In genomic region chr5:34513466-34514217, GRCm38 (mm10) we compare ENCODE assay signal across 8 mouse cellular contexts. TPM values are rescaled to one million over a fixed set of nuclear protein-coding genes. Genes with fewer than 3 reads are reported as not detected.
A peak's percentile ranks its signal among the peaks of the same experiment; 100 is the strongest.
DNase-seq lines count a peak whose midpoint lies in the region; ATAC-seq and TF ChIP-seq lines count a peak whose summit lies in the region.

Tnip2 (minus strand) TSS chr5:34513991.

- H3K9ac ChIP-seq in heart, embryonic 15.5 days, result peak within 1 kb of the TSS; percentile 81
- peak within 1 kb of the TSS; percentile 62 for H3K9ac ChIP-seq in liver, embryonic 14.5 days (replicated peaks)
- peak within 1 kb of the TSS; percentile 69 for H3K9ac ChIP-seq in neural tube, embryonic 11.5 days (ENCODE audit: low read length)
- peak within 1 kb of the TSS; percentile 91 for H3K9ac ChIP-seq in stomach, postnatal 0 days (ENCODE audit: low read length)

- peak within 1 kb of the TSS; percentile 82 for H3K27ac ChIP-seq in forebrain, embryonic 10.5 days
- peak within 1 kb of the TSS; percentile 68 for H3K27ac ChIP-seq in heart, embryonic 15.5 days
- no peak within 1 kb of the TSS for H3K27ac ChIP-seq in liver, embryonic 14.5 days
- H3K27ac ChIP-seq in neural tube, embryonic 11.5 days (ENCODE audit: low read depth, low read length), result no peak within 1 kb of the TSS
- H3K27ac ChIP-seq in stomach, postnatal 0 days (replicated peaks), result peak within 1 kb of the TSS; percentile 85

- peak; percentile 91 for DNase-seq in c-Kit-negative CD71-positive TER-119-positive erythroid progenitor cells, embryonic 14.5 days (ENCODE audit: low read depth, low spot score)
- peak; percentile 93 for DNase-seq in forebrain, embryonic 10.5 days (ENCODE audit: extremely low spot score, low spot score)
- DNase-seq in kidney, postnatal 25 days, result peak; percentile 98 to 99
- peak; percentile 88 to 90 (median 88) for DNase-seq in liver, embryonic 14.5 days (ENCODE audit: low read depth in 3 of 3, low spot score in 3 of 3)
- DNase-seq in neural tube, embryonic 11.5 days (ENCODE audit: low spot score), result peak; percentile 94
- DNase-seq in stomach, postnatal 0 days (ENCODE audit: low spot score), result peak; percentile 99

- ATAC-seq in CD4-positive, CD25-positive, alpha-beta regulatory T cell, adult 4 months, result peak; percentile 95
- peak; percentile 99 for ATAC-seq in heart, embryonic 15.5 days (replicated peaks; ENCODE audit: insufficient number of reproducible peaks, insufficient read depth, low FRiP score, low read depth)
- peak; percentile 93 for ATAC-seq in liver, embryonic 14.5 days (ENCODE audit: insufficient read depth)
- ATAC-seq in neural tube, embryonic 11.5 days (ENCODE audit: insufficient read depth, low FRiP score, low TSS enrichment), result peak; percentile 91
- peak; percentile 98 for ATAC-seq in stomach, postnatal 0 days (ENCODE audit: low FRiP score, low TSS enrichment)

- peak within 1 kb of the TSS; percentile 91 for H3K4me2 ChIP-seq in heart, embryonic 15.5 days
- peak within 1 kb of the TSS; percentile 90 for H3K4me2 ChIP-seq in liver, embryonic 14.5 days (ENCODE audit: low read depth)
- H3K4me2 ChIP-seq in neural tube, embryonic 11.5 days (ENCODE audit: low read depth), result peak within 1 kb of the TSS; percentile 97
- peak within 1 kb of the TSS; percentile 90 for H3K4me2 ChIP-seq in stomach, postnatal 0 days (replicated peaks; ENCODE audit: low read depth)

- peaks cover 24% of the 10 kb centered on the region for H3K27me3 ChIP-seq in forebrain, embryonic 10.5 days (ENCODE audit: poor library complexity, severe bottlenecking)
- no peaks in the 10 kb centered on the region for H3K27me3 ChIP-seq in heart, embryonic 15.5 days
- H3K27me3 ChIP-seq in liver, embryonic 14.5 days (ENCODE audit: control insufficient read depth, insufficient read depth, low read length), result no peaks in the 10 kb centered on the region
- peaks cover 9% of the 10 kb centered on the region for H3K27me3 ChIP-seq in neural tube, embryonic 11.5 days (ENCODE audit: control insufficient read depth, insufficient read depth, low read length)
- H3K27me3 ChIP-seq in stomach, postnatal 0 days (ENCODE audit: control insufficient read depth, insufficient read depth, low read length), result no peaks in the 10 kb centered on the region

- WGBS in forebrain, embryonic 10.5 days, result under 1% methylated on average over 64 of the region's 64 CpGs
- under 1% methylated on average over 63 of the region's 64 CpGs for WGBS in heart, embryonic 15.5 days
- under 1% methylated on average over 64 of the region's 64 CpGs for WGBS in liver, embryonic 14.5 days (ENCODE audit: insufficient replicate concordance)
- WGBS in neural tube, embryonic 11.5 days, result under 1% methylated on average over 64 of the region's 64 CpGs
- WGBS in stomach, postnatal 0 days, result under 1% methylated on average over 64 of the region's 64 CpGs

- no peak for TF ChIP-seq CTCF in liver, embryonic 14.5 days (IDR thresholded peaks at IDR 0.05; ENCODE audit: low read depth)
- no peak for TF ChIP-seq CTCF in stomach, postnatal 0 days (IDR thresholded peaks at IDR 0.05; ENCODE audit: low read depth)

- H3K4me3 ChIP-seq in forebrain, embryonic 10.5 days, result peak within 1 kb of the TSS; percentile 75
- peak within 1 kb of the TSS; percentile 78 for H3K4me3 ChIP-seq in heart, embryonic 15.5 days
- peak within 1 kb of the TSS; percentile 70 to 76 for H3K4me3 ChIP-seq in liver, embryonic 14.5 days (ENCODE audit: insufficient read depth in 1 of 2, low read depth in 2 of 2, low read length in 2 of 2)
- peak within 1 kb of the TSS; percentile 61 for H3K4me3 ChIP-seq in neural tube, embryonic 11.5 days (ENCODE audit: low read depth, low read length)
- H3K4me3 ChIP-seq in stomach, postnatal 0 days (ENCODE audit: low read depth, low read length), result peak within 1 kb of the TSS; percentile 85

- H3K4me1 ChIP-seq in forebrain, embryonic 10.5 days, result peaks cover 17% of the 10 kb centered on the region
- H3K4me1 ChIP-seq in heart, embryonic 15.5 days (replicated peaks), result peaks cover 7% of the 10 kb centered on the region
- peaks cover 3 to 12% of the 10 kb centered on the region in 2 experiments for H3K4me1 ChIP-seq in liver, embryonic 14.5 days (replicated peaks; ENCODE audit: control insufficient read depth in 2 of 2, insufficient read depth in 2 of 2, low read length in 1 of 2)
- H3K4me1 ChIP-seq in neural tube, embryonic 11.5 days (ENCODE audit: control insufficient read depth, insufficient read depth, low read length), result no peaks in the 10 kb centered on the region
- H3K4me1 ChIP-seq in stomach, postnatal 0 days (replicated peaks; ENCODE audit: control insufficient read depth, insufficient read depth), result 0 out of 2 replicates have a peak, but pooled peaks cover 2% of the 10 kb centered on the region

- TF ChIP-seq EP300 in liver, embryonic 14.5 days (IDR thresholded peaks at IDR 0.05; ENCODE audit: low read depth), result no peak
- TF ChIP-seq EP300 in stomach, postnatal 0 days (optimal IDR thresholded peaks at IDR 0.05), result no peak

- H3K9me3 ChIP-seq in forebrain, embryonic 10.5 days, result no peaks in the 10 kb centered on the region
- no peaks in the 10 kb centered on the region for H3K9me3 ChIP-seq in heart, embryonic 15.5 days (replicated peaks)
- H3K9me3 ChIP-seq in liver, embryonic 14.5 days (ENCODE audit: control insufficient read depth, low read length), result no peaks in the 10 kb centered on the region
- H3K9me3 ChIP-seq in neural tube, embryonic 11.5 days (ENCODE audit: control insufficient read depth, low read length), result no peaks in the 10 kb centered on the region
- no peaks in the 10 kb centered on the region for H3K9me3 ChIP-seq in stomach, postnatal 0 days (ENCODE audit: control insufficient read depth, low read length)

- H3K36me3 ChIP-seq in forebrain, embryonic 10.5 days (replicated peaks), result no peaks in the 10 kb centered on the region
- no peaks in the 10 kb centered on the region for H3K36me3 ChIP-seq in heart, embryonic 15.5 days
- H3K36me3 ChIP-seq in liver, embryonic 14.5 days (replicated peaks; ENCODE audit: control insufficient read depth, insufficient read depth, low read depth), result no peaks in the 10 kb centered on the region
- no peaks in the 10 kb centered on the region for H3K36me3 ChIP-seq in neural tube, embryonic 11.5 days (ENCODE audit: control insufficient read depth, insufficient read depth, low read length)
- no peaks in the 10 kb centered on the region for H3K36me3 ChIP-seq in stomach, postnatal 0 days (ENCODE audit: control insufficient read depth, insufficient read depth, low read length)

RNA-seq across cellular contexts. Expression of gene Tnip2, which starts in this region (rescaled TPM):
- polyA plus RNA-seq in CD4-positive, CD25-positive, alpha-beta regulatory T cell, adult 4 months (2017; shearing (Covaris generic)), result 10 to 100 TPM; 26.9 to 31.4 TPM
- polyA plus RNA-seq in forebrain, embryonic 10.5 days (2016; fragmentation: Nextera tagmentation; extraction: Ambion mirVana), result 6.1 and 6.7 TPM in 2 replicates
- polyA plus RNA-seq in heart, embryonic 15.5 days (2015; fragmentation: Nextera tagmentation; extraction: Ambion mirVana), result 15.6 and 21.2 TPM in 2 replicates
- polyA plus RNA-seq in liver, embryonic 14.5 days (2012; rRNA removed), result 3.0 and 5.0 TPM in 2 replicates
- polyA plus RNA-seq in liver, embryonic 14.5 days (2014; fragmentation: Nextera tagmentation; extraction: Ambion mirVana), result 3.2 and 4.4 TPM in 2 replicates
- 4.3 and 5.1 TPM in 2 replicates for polyA plus RNA-seq in neural tube, embryonic 11.5 days (2014; fragmentation: Nextera tagmentation; extraction: Ambion mirVana)
- polyA plus RNA-seq in stomach, postnatal 0 days (2015; fragmentation: Nextera tagmentation; extraction: Ambion mirVana), result 16.2 and 17.7 TPM in 2 replicates

Comparison
In these comparisons a context has a peak if more than half of its experiments do, and no peak if none do; other contexts are left out.
1. H3K27ac ChIP-seq: peak in forebrain, embryonic 10.5 days (single experiment), heart, embryonic 15.5 days (single experiment) and stomach, postnatal 0 days (single experiment); none in liver, embryonic 14.5 days (single experiment) and neural tube, embryonic 11.5 days (single experiment).
2. Peak in every context shown above with its lines, with median percentiles within 50 percentile points of each other: ATAC-seq, DNase-seq, H3K4me3 ChIP-seq, H3K4me2 ChIP-seq and H3K9ac ChIP-seq.